Mouse (Mus musculus): Measurements from ENCODE around the gene Selenop. TPM values are rescaled to one million over a fixed set of nuclear protein-coding genes. Genes with fewer than 3 reads are reported as not detected.

Selenop gene
- polyA plus RNA-seq, 1 experiment from 2014 or later, result 74.2 TPM

GRCm38 (mm10) chr15:3323041-3323440 lies 54.7 kb downstream of the Selenop start:
- no peaks in the 10 kb centered on the region for H3K4me1 ChIP-seq
- DNase-seq (ENCODE audit: low spot score), result no peak
- H3K4me3 ChIP-seq, result no peak overlapping the region
- peaks cover 15% of the 10 kb centered on the region for H3K36me3 ChIP-seq
- no peaks in the 10 kb centered on the region for H3K27me3 ChIP-seq (ENCODE audit: insufficient read depth, poor library complexity, severe bottlenecking)
- no peak overlapping the region for H3K27ac ChIP-seq
- H3K9me3 ChIP-seq, result no peaks in the 10 kb centered on the region

Other genes starting within 250 kb of the Selenop start
- not detected in 2 replicates for gene Ccdc152, start 35.0 kb downstream of the Selenop start, polyA plus RNA-seq (2016; fragmentation: Nextera tagmentation; extraction: Ambion mirVana)